Mouse (Mus musculus) ES-E14 (cell line): ENCODE measurements around the gene Csrnp3.

Experiments
- CHD2 ChIP-seq: IDR thresholded peaks from 2 replicates; pipeline ENCODE4 v1.6.1; 2014; ENCODE audit warnings: mild to moderate bottlenecking, low read depth, low read length, inconsistent platforms
- ZNF384 ChIP-seq: IDR thresholded peaks from 2 replicates; pipeline ENCODE4 v1.6.1; 2012; ENCODE audit warnings: low read depth, low read length, inconsistent platforms

DNA sequence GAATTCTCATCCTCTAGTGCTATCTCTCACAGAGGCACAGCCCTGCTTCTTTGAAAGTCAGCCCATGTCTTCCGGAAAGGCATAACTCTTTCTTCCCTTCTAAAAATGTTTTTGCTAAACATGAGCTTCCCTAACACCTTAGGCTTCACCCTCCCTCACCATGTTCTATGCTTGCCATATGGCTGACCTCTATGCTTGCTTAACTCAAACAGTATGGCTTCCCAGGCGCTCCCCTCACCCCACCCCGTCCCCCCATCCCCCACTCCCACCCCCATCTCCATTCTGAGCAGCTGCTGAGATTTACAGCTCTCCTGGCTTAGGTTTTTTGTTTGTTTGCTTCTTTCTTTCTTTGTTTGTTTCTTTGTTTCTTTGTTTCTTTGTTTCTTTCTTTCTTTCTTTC, 3.2 kb upstream of the Csrnp3 start:
- TF ChIP-seq ZNF384 (no peak), CHD2 (no peak)
